Mouse (Mus musculus) heart, embryonic 14.5 days (tissue): ENCODE data around the gene Gdf3. TPM values are rescaled to one million over a fixed set of nuclear protein-coding genes. Genes with fewer than 3 reads are reported as not detected.

ENCODE experiments used
- ATAC-seq: fragments of 200-750 bp; cut with Nextera tagmentation; 2 replicates; pipeline ENCODE4 v1.8.0; 2017; ENCODE audit warnings: low read depth, moderate TSS enrichment; ENCODE audit not compliant: insufficient number of reproducible peaks, insufficient read depth, low FRiP score
- H3K27ac ChIP-seq, 2 experiments: fragments of 200-500 bp in 1 of 2; fragments of 300-500 bp in 1 of 2; sonication (generic) in 1 of 2; replicated peaks in 1 of 2; 2 replicates each; pipeline ENCODE4 v1.5.1; 2012 to 2014; ENCODE audit warnings: low read depth in 2 of 2, low read length in 2 of 2, control low read depth in 1 of 2, mild to moderate bottlenecking in 1 of 2, mixed read lengths in 1 of 2; ENCODE audit not compliant: control insufficient read depth in 1 of 2, insufficient read depth in 1 of 2
- H3K27me3 ChIP-seq: fragments of 300-500 bp; sonication (generic); 2 replicates; pipeline ENCODE4 v1.6.1; 2014; ENCODE audit warnings: mild to moderate bottlenecking, low read length, control low read depth; ENCODE audit not compliant: control insufficient read depth, insufficient read depth
- H3K36me3 ChIP-seq: fragments of 300-500 bp; sonication (generic); 2 replicates; pipeline ENCODE4 v1.6.1; 2014; ENCODE audit warnings: mild to moderate bottlenecking, control low read depth, low read length, mixed read lengths; ENCODE audit not compliant: control insufficient read depth, insufficient read depth
- H3K4me1 ChIP-seq, 2 experiments: fragments of 200-500 bp in 1 of 2; fragments of 300-500 bp in 1 of 2; sonication (generic) in 1 of 2; 2 replicates each; pipeline ENCODE4 v1.6.1; 2012 to 2014; ENCODE audit warnings: low read length in 2 of 2, control low read depth in 1 of 2, mixed read lengths in 1 of 2; ENCODE audit not compliant: control insufficient read depth in 2 of 2, insufficient read depth in 2 of 2
- H3K4me2 ChIP-seq: fragments of 300-500 bp; sonication (generic); 2 replicates; pipeline ENCODE4 v1.6.1; 2014; ENCODE audit warnings: mild to moderate bottlenecking, low read length
- H3K4me3 ChIP-seq, 2 experiments: fragments of 200-500 bp in 1 of 2; fragments of 300-500 bp in 1 of 2; sonication (generic) in 1 of 2; 2 replicates each; pipeline ENCODE4 v1.5.1; 2012 to 2014; ENCODE audit warnings: low read length in 2 of 2, mild to moderate bottlenecking in 2 of 2, control low read depth in 1 of 2, low read depth in 1 of 2, moderate library complexity in 1 of 2; ENCODE audit not compliant: control insufficient read depth in 1 of 2, insufficient read depth in 1 of 2
- H3K9ac ChIP-seq: fragments of 300-500 bp; sonication (generic); 2 replicates; pipeline ENCODE4 v1.6.1; 2014; ENCODE audit warnings: mild to moderate bottlenecking, low read length
- H3K9me3 ChIP-seq: fragments of 300-500 bp; sonication (generic); 2 replicates; pipeline ENCODE4 v1.6.1; 2016; ENCODE audit warnings: low read length, control low read depth; ENCODE audit not compliant: control insufficient read depth
- WGBS: fragments of 180-500 bp; shearing (Covaris S2); extraction: QIAGEN DNeasy Blood & Tissue Kit; methylation state at CpG from one replicate; pipeline ENCODE4 v1.1.7; 2014; 5-methylcytosine and 5-hydroxymethylcytosine counted together
- polyA plus RNA-seq: library from polyadenylated mRNA; unstranded; fragments of >200 nt; fragmentation: Nextera tagmentation; extraction: Ambion mirVana; gene quantifications from 2 replicates; pipeline ENCODE4 v1.2.1, GENCODE M21; 2014

Gdf3 gene
- polyA plus RNA-seq, 1 experiment from 2014 or later: 0.18 TPM

DNA sequence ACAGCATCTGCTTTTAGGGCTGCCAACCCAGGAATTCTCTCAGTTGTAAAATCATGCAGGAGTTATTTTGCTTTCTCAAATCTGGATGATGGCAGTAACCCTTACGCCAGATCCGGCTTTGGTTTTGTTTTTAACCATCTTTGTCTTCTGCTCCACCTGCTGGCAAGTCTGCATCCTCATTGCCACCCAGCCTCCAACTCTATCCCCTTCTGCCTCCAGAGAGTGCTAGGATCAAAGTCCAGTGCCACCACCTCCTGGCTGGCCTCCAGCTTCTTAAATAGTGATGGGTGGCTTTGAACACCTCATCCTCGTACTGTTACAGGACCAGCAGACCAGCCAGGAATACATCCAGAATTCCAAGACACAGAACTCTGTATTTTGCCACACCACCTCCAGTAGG lies 26.8 kb upstream of the Gdf3 start:
- Histone ChIP-seq H3K4me2 (no peak overlapping the region), H3K9me3 (no peaks in the 10 kb centered on the region), H3K36me3 (no peaks in the 10 kb centered on the region), H3K27me3 (no peaks in the 10 kb centered on the region), H3K9ac (no peak overlapping the region), H3K4me3 (no peak overlapping the region), H3K4me1 (no peaks in the 10 kb centered on the region), H3K27ac (no peak overlapping the region)
- no peak for ATAC-seq
- 74% methylated on average over 3 of the region's 3 CpGs for WGBS

DNA sequence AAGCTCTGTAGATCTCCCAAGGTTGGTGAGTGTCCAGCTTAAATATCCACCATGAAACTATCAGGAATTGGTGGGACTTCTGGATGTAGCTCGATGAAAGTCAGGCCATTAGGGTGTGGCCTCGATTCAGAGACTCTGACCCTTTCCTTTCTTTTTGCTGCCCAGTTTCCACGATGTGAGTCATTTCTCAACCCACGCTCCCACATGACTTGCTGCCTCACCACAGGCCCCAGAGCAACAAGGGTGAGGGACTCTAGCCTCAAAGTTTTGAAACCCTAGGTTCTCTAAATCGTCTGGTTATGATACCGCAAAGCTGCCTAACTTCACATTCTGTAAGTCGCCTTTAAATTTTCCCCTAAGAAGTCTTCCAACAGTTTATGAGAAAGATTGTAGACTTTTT lies 25.4 kb upstream of the Gdf3 start:
- H3K9me3 ChIP-seq: no peaks in the 10 kb centered on the region
- H3K27me3 ChIP-seq: no peaks in the 10 kb centered on the region
- H3K4me2 ChIP-seq: no peak overlapping the region
- WGBS: 83% methylated on average over 7 of the region's 7 CpGs
- H3K27ac ChIP-seq: no peak overlapping the region
- H3K4me3 ChIP-seq: no peak overlapping the region
- no peak overlapping the region for H3K9ac ChIP-seq
- ATAC-seq: no peak
- H3K4me1 ChIP-seq: no peaks in the 10 kb centered on the region
- no peaks in the 10 kb centered on the region for H3K36me3 ChIP-seq

DNA sequence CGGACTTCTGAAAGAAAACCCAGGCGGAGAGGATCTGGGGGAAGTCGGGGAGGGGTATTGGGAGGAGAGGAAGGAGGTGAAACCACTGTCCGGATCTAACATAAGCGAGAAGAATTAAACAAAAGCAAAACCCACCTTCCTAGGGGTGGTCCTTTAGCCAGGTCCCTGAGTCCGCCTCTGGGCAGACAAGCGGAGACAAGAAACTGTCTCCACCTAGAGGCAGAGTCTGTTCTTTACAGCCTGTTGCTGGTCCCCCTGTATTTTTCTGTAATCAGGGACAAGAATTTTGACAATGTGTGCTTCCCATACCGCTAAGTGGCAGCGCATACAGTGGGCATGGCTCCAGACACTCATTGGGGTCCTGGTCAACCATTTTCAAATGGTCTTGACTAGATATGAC lies 23.5 kb upstream of the Gdf3 start:
- H3K36me3 ChIP-seq: no peaks in the 10 kb centered on the region
- no peaks in the 10 kb centered on the region for H3K9me3 ChIP-seq
- H3K9ac ChIP-seq: no peak overlapping the region
- no peak overlapping the region for H3K4me3 ChIP-seq
- no peaks in the 10 kb centered on the region for H3K4me1 ChIP-seq
- ATAC-seq: no peak
- WGBS: 33% methylated on average over 9 of the region's 9 CpGs
- no peaks in the 10 kb centered on the region for H3K27me3 ChIP-seq
- H3K27ac ChIP-seq: no peak overlapping the region
- no peak overlapping the region for H3K4me2 ChIP-seq

DNA sequence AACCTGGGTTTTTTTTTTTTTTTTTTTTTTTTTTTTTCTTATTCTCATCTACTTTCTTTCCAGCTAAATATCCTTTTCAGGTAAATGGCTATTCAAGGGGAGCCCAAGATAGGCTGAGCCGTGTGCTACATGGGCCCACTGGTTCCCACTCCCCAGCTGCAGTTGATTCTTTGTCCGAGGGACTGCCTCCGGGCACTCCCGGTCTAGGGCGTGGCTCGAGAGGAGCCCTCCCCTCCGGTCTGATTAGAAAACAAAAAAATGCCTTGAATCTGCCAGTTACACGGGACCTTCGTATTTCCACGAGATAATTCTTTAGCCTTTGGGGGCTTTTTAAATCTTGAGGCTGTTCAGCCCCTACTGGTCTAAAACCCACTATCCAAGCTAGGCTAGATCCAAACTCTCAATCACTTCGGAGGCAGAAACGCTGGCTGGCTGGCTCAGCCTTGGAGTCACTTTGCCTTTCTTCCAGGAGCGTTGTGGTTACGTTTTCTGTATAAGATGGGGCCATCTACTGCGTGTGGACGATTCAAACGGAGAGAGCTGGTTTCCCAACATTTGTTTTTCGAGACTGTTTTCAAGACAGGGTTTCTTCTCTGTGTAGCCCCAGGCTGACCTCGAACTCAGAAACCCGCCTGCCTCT lies 17.7 kb upstream of the Gdf3 start:
- Histone ChIP-seq H3K9me3 (no peaks in the 10 kb centered on the region), H3K4me2 (peak overlapping the region; percentile 58), H3K4me1 (0 out of 4 replicates have a peak, but pooled peaks cover 0 to 4% of the 10 kb centered on the region in 2 experiments), H3K4me3 (peak overlapping the region; percentile 2 to 27; a peak in 2 of 4 replicates), H3K27ac (no peak overlapping the region), H3K36me3 (no peaks in the 10 kb centered on the region), H3K27me3 (no peaks in the 10 kb centered on the region), H3K9ac (no peak overlapping the region)
- no peak for ATAC-seq
- WGBS: 17% methylated on average over 20 of the region's 20 CpGs

DNA sequence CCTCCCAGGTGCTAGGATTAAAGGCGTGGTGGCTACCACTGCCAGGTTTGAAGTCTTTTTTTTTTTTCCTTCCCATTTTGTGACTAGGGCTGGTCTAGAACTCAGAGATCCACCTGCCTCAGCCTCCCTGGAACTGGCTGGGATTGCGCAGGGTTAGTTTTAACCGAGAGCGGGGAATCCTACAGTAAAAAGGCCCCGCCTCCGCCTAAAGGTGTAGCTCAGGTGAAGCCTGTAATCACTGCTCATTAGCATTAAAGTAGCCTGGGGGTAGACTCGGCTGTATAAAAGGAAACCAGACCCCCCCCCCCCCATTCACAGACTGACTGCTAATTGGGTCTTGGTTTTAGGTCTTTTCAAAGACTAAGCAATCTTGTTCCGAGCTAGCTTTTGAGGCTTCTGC lies 16.2 kb upstream of the Gdf3 start, which contains the start of gene Dppa3:
Gene Dppa3 (plus strand): TSS at position 301 of the 400 bp plus-strand sequence.
- ATAC-seq: no peak
- Histone ChIP-seq H3K4me3 (peak within 1 kb of the TSS in 1 of 2 experiments; percentile 27; a peak in 2 of 4 replicates), H3K9me3 (no peaks in the 10 kb centered on the region), H3K9ac (no peak within 1 kb of the TSS), H3K27me3 (no peaks in the 10 kb centered on the region), H3K4me2 (peak within 1 kb of the TSS; percentile 58), H3K4me1 (0 out of 4 replicates have a peak, but pooled peaks cover 0 to 4% of the 10 kb centered on the region in 2 experiments), H3K27ac (no peak within 1 kb of the TSS), H3K36me3 (no peaks in the 10 kb centered on the region)
- WGBS: 68% methylated on average over 8 of the region's 8 CpGs

DNA sequence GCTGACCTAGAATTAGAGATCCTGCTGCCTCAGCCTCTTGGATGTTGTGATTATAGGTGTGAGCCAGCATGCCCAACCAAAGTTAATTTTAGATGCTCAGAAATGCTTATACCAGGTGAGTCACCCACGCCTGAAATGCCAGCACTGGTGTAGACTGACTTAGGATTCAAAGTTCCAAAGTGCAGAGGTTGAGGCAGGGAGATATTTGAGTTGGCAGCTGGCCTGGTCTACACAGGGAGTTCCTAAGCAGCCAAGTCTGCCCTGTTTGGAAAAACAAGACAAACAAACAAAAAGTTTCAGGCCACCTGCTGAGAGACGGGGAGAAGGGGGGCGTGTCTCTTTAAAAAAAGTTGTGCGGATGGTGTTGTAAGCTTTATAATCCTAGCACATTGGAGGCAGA lies 15.3 kb upstream of the Gdf3 start:
- H3K4me1 ChIP-seq: 0 out of 4 replicates have a peak, but pooled peaks cover 0 to 4% of the 10 kb centered on the region in 2 experiments
- no peak for ATAC-seq
- WGBS: 73% methylated on average over 4 of the region's 4 CpGs

DNA sequence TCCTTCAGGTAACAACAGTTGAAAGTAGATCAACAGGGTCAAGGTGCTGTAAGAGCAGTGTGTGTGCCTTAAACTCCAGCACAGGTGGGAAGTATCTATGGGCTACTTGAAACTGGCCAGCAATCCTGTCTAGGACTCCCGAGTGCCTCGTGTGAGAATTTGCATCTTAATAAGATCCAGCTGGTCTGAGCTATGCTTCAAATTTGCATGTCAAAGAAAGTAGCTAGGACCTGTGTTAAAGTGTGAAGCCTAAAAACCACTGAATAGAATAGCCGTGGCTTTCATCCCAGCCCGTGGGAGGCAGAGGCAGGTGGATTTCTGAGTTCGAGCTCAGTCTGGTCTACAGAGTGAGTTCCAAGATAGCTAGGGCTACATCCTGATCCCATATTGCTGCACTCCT lies 14.6 kb upstream of the Gdf3 start:
- H3K9me3 ChIP-seq: no peaks in the 10 kb centered on the region
- H3K4me2 ChIP-seq: no peak overlapping the region
- 46% methylated on average over 5 of the region's 5 CpGs for WGBS
- H3K4me3 ChIP-seq: no peak overlapping the region
- 0 out of 4 replicates have a peak, but pooled peaks cover 0 to 4% of the 10 kb centered on the region in 2 experiments for H3K4me1 ChIP-seq
- H3K36me3 ChIP-seq: no peaks in the 10 kb centered on the region
- H3K27ac ChIP-seq: no peak overlapping the region
- H3K27me3 ChIP-seq: no peaks in the 10 kb centered on the region
- ATAC-seq: no peak
- H3K9ac ChIP-seq: no peak overlapping the region

More for the DNA sequence above, 15.3 kb upstream of the Gdf3 start:
- Histone ChIP-seq H3K36me3 (no peaks in the 10 kb centered on the region), H3K27me3 (no peaks in the 10 kb centered on the region), H3K4me3 (no peak overlapping the region), H3K9me3 (no peaks in the 10 kb centered on the region), H3K27ac (no peak overlapping the region), H3K4me2 (no peak overlapping the region), H3K9ac (no peak overlapping the region)

DNA sequence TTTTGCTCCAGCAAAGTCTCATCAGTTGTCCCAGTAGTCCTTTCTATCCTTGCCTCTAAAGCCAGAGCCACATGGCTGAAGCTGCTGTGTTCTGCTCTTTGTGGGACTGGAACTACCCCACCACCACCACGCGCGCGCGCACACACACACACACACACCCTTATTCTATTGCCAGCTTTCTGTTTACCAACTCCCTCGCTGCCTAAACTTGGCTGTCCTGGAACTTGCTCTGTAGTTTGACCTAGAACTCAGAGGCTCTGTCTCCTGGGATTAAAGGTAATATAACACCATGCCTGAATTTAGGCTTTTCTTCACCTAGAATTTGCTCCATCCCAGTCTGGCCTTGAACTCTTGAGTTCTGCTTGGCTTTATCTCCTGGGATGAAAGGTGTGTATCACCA lies 11.2 kb upstream of the Gdf3 start:
- Histone ChIP-seq H3K4me1 (no peaks in the 10 kb centered on the region), H3K4me3 (no peak overlapping the region), H3K9me3 (no peaks in the 10 kb centered on the region), H3K9ac (no peak overlapping the region), H3K4me2 (no peak overlapping the region), H3K27ac (no peak overlapping the region), H3K36me3 (no peaks in the 10 kb centered on the region), H3K27me3 (no peaks in the 10 kb centered on the region)
- no peak for ATAC-seq
- 89% methylated on average over 6 of the region's 6 CpGs for WGBS
